Mouse (Mus musculus) midbrain, embryonic 14.5 days (tissue): ENCODE data around the gene Kdm6a. TPM values are rescaled to one million over a fixed set of nuclear protein-coding genes. Genes with fewer than 3 reads are reported as not detected.

Experiments
- ATAC-seq: fragments of 200-750 bp; cut with Nextera tagmentation; 2 replicates; pipeline ENCODE4 v1.8.0; 2017; ENCODE audit warnings: moderate number of reproducible peaks, moderate library complexity; ENCODE audit not compliant: low FRiP score, low TSS enrichment
- DNase-seq: peaks from one replicate; pipeline ENCODE4 v3.0.0-alpha.2; 2015
- H3K27ac ChIP-seq: fragments of 300-500 bp; sonication (generic); replicated peaks from 2 replicates; pipeline ENCODE4 v1.5.1; 2014; ENCODE audit warnings: mild to moderate bottlenecking, low read depth, low read length, moderate library complexity
- H3K27me3 ChIP-seq: fragments of 300-500 bp; sonication (generic); 2 replicates; pipeline ENCODE4 v1.6.1; 2014; ENCODE audit warnings: low read length, control low read depth, mixed read lengths; ENCODE audit not compliant: control insufficient read depth, insufficient read depth
- H3K36me3 ChIP-seq: fragments of 300-500 bp; sonication (generic); 2 replicates; pipeline ENCODE4 v1.6.1; 2014; ENCODE audit warnings: low read length, control low read depth; ENCODE audit not compliant: control insufficient read depth, insufficient read depth
- H3K4me1 ChIP-seq: fragments of 300-500 bp; sonication (generic); 2 replicates; pipeline ENCODE4 v1.6.1; 2014; ENCODE audit warnings: mild to moderate bottlenecking, antibody characterized with exemption, low read length, control low read depth; ENCODE audit not compliant: control insufficient read depth, insufficient read depth
- H3K4me2 ChIP-seq: fragments of 300-500 bp; sonication (generic); 2 replicates; pipeline ENCODE4 v1.6.1; 2014; ENCODE audit warnings: mild to moderate bottlenecking, low read length, moderate library complexity
- H3K4me3 ChIP-seq: fragments of 300-500 bp; sonication (generic); replicated peaks from 2 replicates; pipeline ENCODE4 v1.5.1; 2014; ENCODE audit warnings: low read depth, low read length
- H3K9ac ChIP-seq: fragments of 300-500 bp; sonication (generic); replicated peaks from 2 replicates; pipeline ENCODE4 v1.6.1; 2014; ENCODE audit warnings: mild to moderate bottlenecking, low read length, moderate library complexity
- H3K9me3 ChIP-seq: fragments of 300-500 bp; sonication (generic); 2 replicates; pipeline ENCODE4 v1.6.1; 2016; ENCODE audit warnings: low read length, control low read depth, mixed read lengths; ENCODE audit not compliant: control insufficient read depth
- WGBS: fragments of 180-500 bp; shearing (Covaris S2); extraction: QIAGEN DNeasy Blood & Tissue Kit; methylation state at CpG from one replicate; pipeline ENCODE4 v1.1.7; 2014; 5-methylcytosine and 5-hydroxymethylcytosine counted together
- polyA plus RNA-seq: library from polyadenylated mRNA; unstranded; fragments of >200 nt; fragmentation: Nextera tagmentation; extraction: Ambion mirVana; gene quantifications from 2 replicates; pipeline ENCODE4 v1.2.1, GENCODE M21; 2014

Gene Kdm6a
- polyA plus RNA-seq: 22.6 and 26.6 TPM in 2 replicates

DNA sequence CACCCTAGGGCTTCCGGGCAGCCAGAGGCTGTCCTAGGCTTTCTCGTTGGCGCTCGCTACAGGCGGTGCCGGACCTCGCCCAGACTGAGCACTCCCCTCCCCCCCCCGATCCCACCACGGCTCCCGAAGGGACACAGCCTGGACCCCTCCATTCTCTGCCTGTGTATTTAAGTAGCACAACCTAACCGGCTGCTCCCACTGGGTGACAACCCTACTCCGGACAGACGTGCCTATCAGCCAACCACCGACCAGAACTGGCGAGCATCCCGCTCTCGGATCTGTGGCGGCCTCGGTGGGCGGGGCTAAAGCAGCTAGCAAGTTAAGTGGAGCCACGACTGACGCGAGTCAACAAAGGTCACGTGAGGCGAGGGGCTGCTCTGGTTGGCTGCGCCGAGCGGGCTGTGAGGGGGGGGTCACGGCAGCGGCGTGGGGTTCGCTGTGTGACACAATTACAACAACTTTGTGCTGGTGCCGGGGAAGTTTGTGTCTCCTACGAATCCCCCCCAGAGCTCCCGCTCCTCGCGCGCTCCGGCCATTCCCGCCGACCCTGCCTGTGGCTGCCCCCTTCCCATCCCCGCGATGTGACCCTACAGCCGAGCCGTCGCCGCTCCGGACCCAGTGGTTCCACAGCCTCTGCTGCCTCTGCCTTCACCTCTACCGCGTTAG, at the start of gene Kdm6a:
Gene Kdm6a, plus strand, starts transcription at position 384 of the 666 bp plus-strand sequence.
- peak; percentile 99 for ATAC-seq
- Histone ChIP-seq H3K27ac (peak within 1 kb of the TSS; percentile 97), H3K4me2 (peak within 1 kb of the TSS; percentile 64), H3K36me3 (no peaks in the 10 kb centered on the region), H3K27me3 (no peaks in the 10 kb centered on the region), H3K4me3 (peak within 1 kb of the TSS; percentile 74), H3K9me3 (no peaks in the 10 kb centered on the region), H3K4me1 (no peaks in the 10 kb centered on the region), H3K9ac (peak within 1 kb of the TSS; percentile 90)
- under 1% methylated on average over 50 of the region's 50 CpGs for WGBS
- DNase-seq: peak; percentile 99

DNA sequence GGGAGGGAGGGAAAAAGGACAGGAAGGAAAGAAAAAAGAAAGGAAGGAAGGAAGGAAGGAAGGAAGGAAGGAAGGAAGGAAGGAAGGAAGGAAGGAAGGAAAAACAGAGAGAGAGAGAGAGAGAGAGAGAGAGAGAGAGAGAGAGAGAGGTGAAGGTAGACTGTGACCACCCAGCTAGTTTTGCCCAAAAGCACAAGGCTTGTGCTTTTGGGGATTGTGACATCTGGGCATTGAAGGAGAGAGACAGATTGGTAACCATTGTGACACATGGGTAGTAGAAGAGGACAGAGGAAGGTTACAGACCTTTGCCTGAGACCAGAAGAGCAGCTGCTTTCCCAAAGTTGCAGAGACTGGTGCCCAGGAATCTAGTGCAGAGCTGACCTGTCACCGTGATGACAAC, 16.8 kb upstream of the Kdm6a start, which contains the start of gene Dusp21:
Gene Dusp21, plus strand, starts transcription at position 301 of the 400 bp plus-strand sequence.
- no peak for DNase-seq
- Histone ChIP-seq H3K4me3 (no peak within 1 kb of the TSS), H3K4me2 (no peak within 1 kb of the TSS), H3K9me3 (no peaks in the 10 kb centered on the region), H3K9ac (no peak within 1 kb of the TSS), H3K4me1 (no peaks in the 10 kb centered on the region), H3K36me3 (no peaks in the 10 kb centered on the region), H3K27ac (no peak within 1 kb of the TSS), H3K27me3 (no peaks in the 10 kb centered on the region)
- WGBS: 100% methylated on average over 1 of the region's 1 CpGs
- ATAC-seq: no peak

DNA sequence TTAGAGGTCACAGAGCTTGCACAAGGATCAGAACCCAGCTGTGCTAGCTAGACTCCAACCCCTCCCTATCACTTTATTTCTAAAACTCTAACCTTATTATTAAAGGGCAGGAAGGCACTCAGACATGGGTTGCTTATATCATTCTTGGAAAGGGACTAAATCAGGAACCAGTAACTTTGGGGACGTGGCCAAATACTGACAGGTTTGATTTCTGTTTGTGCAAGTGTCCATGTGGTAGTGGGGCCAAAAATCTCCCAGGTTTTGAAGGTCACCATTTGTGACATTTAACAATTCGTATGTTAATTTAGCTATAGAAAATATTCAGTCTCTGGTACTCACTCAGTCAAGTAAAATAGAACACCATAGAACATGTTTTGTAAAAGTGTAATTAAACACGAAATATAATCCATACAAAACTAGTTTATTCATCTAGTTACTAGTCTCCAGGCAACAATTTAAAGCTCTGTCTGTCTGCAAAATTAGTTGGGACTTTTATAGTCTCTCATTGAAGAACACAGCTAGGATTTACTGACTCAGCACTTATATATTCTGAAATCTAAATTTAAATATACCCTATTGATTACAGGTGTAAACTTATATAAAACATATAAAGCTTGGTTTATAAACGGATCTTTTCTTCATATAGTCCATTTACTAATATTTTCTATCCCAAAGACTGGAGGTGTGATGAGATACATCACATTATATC, 1.5 kb upstream of the Kdm6a start:
- Histone ChIP-seq H3K4me2 (peak overlapping the region; percentile 58), H3K36me3 (no peaks in the 10 kb centered on the region), H3K9ac (no peak overlapping the region), H3K4me3 (peak overlapping the region; percentile 74; the same call in 1 of the 2 replicates), H3K27me3 (no peaks in the 10 kb centered on the region), H3K9me3 (no peaks in the 10 kb centered on the region), H3K27ac (peak overlapping the region; percentile 95), H3K4me1 (no peaks in the 10 kb centered on the region)
- DNase-seq (no peak), ATAC-seq (no peak)
- 49% methylated on average over 4 of the region's 4 CpGs for WGBS

DNA sequence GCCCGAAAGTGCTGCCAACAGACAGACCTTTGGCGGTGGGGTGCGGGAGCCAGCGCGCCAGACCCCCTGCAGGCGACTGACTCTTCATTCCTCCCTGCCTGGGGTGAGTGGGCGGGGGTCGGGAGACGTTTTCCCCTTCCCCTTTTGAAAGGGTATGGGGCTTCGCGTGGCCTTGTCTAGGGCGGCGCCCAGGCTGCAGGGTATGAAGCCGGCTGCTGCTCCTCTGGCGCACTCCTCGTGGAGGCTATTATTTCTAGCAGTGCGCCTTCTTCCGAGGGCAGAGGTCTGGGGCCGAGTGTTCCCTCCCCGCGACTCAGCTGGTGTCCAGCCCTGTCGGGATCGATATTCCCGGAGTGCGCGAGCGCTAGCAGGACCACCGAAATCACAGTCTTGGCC, 581 bp upstream of the Kdm6a start:
- peak overlapping the region; percentile 58 for H3K4me2 ChIP-seq
- H3K27ac ChIP-seq: peak overlapping the region; percentile 95
- no peaks in the 10 kb centered on the region for H3K36me3 ChIP-seq
- no peaks in the 10 kb centered on the region for H3K9me3 ChIP-seq
- peak; percentile 77 for ATAC-seq
- peak overlapping the region; percentile 74 for H3K4me3 ChIP-seq
- DNase-seq: no peak
- H3K9ac ChIP-seq: peak overlapping the region; percentile 76
- H3K27me3 ChIP-seq: no peaks in the 10 kb centered on the region
- no peaks in the 10 kb centered on the region for H3K4me1 ChIP-seq
- WGBS: 2% methylated on average over 28 of the region's 28 CpGs

DNA sequence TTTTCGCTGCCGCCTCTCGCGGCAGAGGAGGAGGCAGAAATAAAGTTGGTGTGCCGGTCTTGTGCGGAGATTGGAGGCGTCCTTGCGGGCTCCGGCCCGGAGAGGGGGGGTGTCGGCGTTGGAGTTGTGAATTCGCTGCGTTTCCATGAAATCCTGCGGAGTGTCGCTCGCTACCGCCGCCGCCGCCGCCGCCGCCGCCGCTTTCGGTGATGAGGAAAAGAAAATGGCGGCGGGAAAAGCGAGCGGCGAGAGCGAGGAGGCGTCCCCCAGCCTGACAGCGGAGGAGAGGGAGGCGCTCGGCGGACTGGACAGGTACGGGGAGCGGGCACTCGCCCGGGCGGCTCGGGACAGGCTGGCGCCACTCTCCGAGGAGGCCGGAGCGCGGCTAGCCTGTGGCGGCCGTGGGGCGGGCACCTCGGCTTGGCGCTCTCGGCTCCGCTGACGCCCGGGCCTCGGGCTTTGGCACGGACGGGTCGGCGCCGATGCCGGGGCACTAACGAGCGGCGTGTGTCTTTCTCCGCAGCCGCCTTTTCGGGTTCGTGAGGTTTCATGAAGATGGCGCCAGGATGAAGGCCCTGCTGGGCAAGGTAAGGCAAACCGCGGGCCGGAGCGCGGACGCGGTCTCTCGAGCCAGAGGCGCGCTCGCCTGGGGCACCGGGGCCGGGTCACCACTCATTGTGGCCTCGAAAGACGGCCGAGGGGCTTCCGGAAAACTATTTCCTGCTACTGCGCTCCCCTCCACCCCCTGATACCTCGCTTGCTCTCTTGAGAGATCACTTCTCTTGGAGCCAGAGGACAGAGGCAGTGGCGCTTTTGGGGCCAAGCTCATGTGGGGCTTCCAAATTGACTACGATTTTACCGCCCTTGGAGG, 721 bp downstream of the Kdm6a start:
- Histone ChIP-seq H3K4me2 (peak overlapping the region; percentile 64), H3K4me3 (peak overlapping the region; percentile 74), H3K9me3 (no peaks in the 10 kb centered on the region), H3K9ac (peak overlapping the region; percentile 90), H3K27ac (peak overlapping the region; percentile 97), H3K4me1 (no peaks in the 10 kb centered on the region), H3K27me3 (no peaks in the 10 kb centered on the region), H3K36me3 (no peaks in the 10 kb centered on the region)
- DNase-seq (peak; percentile 80), ATAC-seq (peak; percentile 26)
- under 1% methylated on average over 91 of the region's 95 CpGs for WGBS

DNA sequence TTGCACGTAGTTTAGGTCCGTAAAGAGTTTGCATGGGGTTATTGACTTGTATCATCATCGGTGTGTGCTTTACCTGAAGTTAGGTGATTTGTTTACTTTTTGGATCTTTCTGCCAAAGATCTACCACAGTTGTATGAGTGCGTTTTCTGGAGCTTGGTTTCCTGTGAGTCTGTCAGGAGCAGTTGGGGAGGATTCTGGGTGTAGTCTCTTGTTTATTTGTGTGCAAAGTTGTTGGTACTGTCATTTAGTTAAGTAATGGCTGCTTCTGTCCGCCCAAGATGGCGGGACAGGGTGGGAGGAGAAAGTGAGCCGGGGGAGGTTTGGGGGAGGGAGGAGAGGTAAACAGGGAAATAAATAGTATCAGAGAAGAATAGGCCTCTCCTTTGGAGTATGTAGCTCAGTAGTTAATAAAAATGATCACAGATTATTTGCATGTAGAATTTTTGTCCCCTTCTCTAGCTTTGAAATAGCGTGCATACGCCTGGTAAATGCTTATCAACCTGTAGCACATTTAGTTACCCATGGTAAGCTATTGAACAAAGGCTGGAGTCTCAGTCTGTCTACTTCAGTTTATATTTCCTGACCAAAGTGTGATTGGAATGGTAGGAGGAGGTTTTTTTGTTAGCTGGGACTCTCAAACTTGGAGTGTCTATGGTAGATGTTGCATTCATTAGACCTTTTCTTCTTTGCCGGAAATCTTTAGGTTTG, 1.7 kb downstream of the Kdm6a start:
- no peaks in the 10 kb centered on the region for H3K9me3 ChIP-seq
- H3K27ac ChIP-seq: peak overlapping the region; percentile 97
- H3K4me3 ChIP-seq: peak overlapping the region; percentile 74
- no peaks in the 10 kb centered on the region for H3K36me3 ChIP-seq
- no peaks in the 10 kb centered on the region for H3K27me3 ChIP-seq
- H3K4me1 ChIP-seq: no peaks in the 10 kb centered on the region
- H3K4me2 ChIP-seq: peak overlapping the region; percentile 64
- ATAC-seq: no peak
- WGBS: 0% methylated on average over 10 of the region's 10 CpGs
- DNase-seq: peak; percentile 45
- H3K9ac ChIP-seq: peak overlapping the region; percentile 90

DNA sequence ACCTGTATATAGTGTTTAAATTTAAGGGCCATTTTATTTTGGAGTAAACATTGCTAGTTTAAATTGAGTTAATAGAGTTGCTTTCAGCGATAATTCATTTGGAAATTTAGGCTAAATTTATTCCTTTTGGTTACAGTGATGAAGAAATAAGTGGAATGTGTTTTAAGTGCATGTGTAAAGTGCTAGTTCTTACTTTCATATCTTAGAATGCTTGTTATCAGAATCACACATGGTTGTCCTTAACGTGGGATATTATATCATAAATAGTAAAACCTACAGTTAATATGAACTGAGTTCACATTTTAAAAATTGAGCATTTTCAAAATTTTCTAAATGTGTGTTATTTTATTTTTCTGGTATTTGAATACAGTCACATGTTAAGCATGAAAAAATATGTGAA, 2.7 kb downstream of the Kdm6a start:
- 71% methylated on average over 2 of the region's 2 CpGs for WGBS

DNA sequence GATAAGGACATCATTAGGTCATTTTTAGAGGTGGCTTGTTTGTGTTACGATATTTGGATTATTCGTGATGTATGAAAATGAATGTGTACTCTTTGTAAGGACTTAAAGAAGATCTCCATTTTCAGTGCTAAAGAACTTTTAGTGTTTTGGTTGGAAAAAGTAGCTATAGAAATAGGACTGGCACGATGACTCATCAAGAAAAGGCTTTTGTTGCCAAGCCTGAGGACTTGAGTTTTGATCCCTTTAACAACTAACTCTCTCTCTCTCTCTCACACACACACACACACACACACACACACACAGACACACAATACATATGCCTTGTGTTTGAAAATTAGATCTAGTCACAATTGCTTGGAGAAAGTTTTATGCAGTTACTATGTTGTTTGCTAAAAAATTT, 4.6 kb downstream of the Kdm6a start:
- 78% methylated on average over 3 of the region's 3 CpGs for WGBS
- Histone ChIP-seq H3K36me3 (no peaks in the 10 kb centered on the region), H3K9me3 (no peaks in the 10 kb centered on the region), H3K27me3 (no peaks in the 10 kb centered on the region), H3K4me1 (no peaks in the 10 kb centered on the region), H3K27ac (no peak overlapping the region), H3K4me2 (no peak overlapping the region), H3K9ac (no peak overlapping the region), H3K4me3 (no peak overlapping the region)
- DNase-seq (no peak), ATAC-seq (no peak)

More for the DNA sequence above, 2.7 kb downstream of the Kdm6a start:
- DNase-seq: no peak
- peak overlapping the region; percentile 64 for H3K4me2 ChIP-seq
- no peak overlapping the region for H3K27ac ChIP-seq
- no peak for ATAC-seq
- H3K36me3 ChIP-seq: no peaks in the 10 kb centered on the region
- H3K9ac ChIP-seq: no peak overlapping the region
- H3K9me3 ChIP-seq: no peaks in the 10 kb centered on the region
- peak overlapping the region; percentile 7; the same call in 1 of the 2 replicates for H3K4me3 ChIP-seq
- H3K4me1 ChIP-seq: no peaks in the 10 kb centered on the region
- H3K27me3 ChIP-seq: no peaks in the 10 kb centered on the region
